Mouse (Mus musculus): ENCODE results near the gene Dgka.

DNA sequence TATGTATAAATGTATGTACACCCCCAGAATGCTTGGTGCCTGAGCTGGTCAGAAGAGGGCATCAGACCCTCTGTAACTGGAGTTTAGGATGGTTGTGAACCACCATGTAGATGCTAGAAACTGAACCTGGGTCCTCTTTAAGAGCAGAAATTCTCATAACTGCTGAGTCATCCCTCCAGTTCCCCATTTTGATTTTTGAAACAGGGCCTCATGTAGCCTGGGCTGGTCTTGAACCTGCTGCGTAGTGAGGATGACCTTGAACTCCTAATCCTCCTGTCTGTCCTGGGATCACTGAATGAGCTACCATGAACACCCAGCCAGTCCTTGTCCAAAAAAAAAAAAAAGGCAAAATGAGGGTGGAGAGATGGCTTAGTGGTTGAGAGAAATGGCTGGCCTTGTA lies 48.6 kb upstream of the Dgka start:
- TF ChIP-seq CTCF (IDR thresholded peaks at IDR 0.05; ENCODE audit: low read depth), result no peak
- no peak for TF ChIP-seq EP300 (optimal IDR thresholded peaks at IDR 0.05)
